Mouse (Mus musculus) adrenal gland, postnatal 0 days (tissue): Measurements from ENCODE around the gene Arhgef16. TPM values are rescaled to one million over a fixed set of nuclear protein-coding genes. Genes with fewer than 3 reads are reported as not detected.

Experiments
- polyA plus RNA-seq: library from polyadenylated mRNA; unstranded; fragments of >200 nt; fragmentation: Nextera tagmentation; extraction: Ambion mirVana; gene quantifications from 2 replicates; pipeline ENCODE4 v1.2.1, GENCODE M21; 2015

The Arhgef16 gene
- polyA plus RNA-seq: 1.0 and 1.9 TPM in 2 replicates

GRCm38 (mm10) chr4:154301466-154301881 lies at the start of gene Arhgef16:
Gene Arhgef16 (minus strand): TSS chr4:154301676.

DNA sequence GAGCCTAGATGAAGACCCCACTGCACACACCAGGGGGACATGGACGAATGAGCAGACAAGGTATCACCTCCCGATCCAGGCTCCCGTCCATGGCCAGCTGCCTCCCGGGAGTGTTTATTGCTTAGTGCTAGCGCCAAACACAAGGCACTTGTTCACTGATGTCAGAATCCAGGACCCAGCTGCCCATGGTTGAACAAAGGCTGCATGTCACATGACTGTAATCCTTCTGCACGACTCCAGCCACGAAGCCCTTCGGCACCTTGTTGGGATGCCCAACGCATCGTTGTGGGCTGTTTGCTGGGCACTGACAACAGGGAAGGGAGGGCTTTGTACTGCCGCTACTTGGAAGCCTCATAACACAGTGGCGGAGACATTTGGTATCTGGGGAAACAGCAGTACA lies 34.3 kb upstream of the Arhgef16 start, which contains the start of gene B230104I21Rik:
B230104I21Rik (plus strand) TSS at position 367 of the 400 bp plus-strand sequence.

Other genes with a start within 250 kb of the Arhgef16 start
- gene Trp73, start 161.5 kb downstream of the Arhgef16 start, polyA plus RNA-seq: 0.12 TPM in 1 of 2 replicates, not detected in the other
- gene Wrap73, start 159.3 kb downstream of the Arhgef16 start, polyA plus RNA-seq: 23.4 and 27.0 TPM in 2 replicates
- gene Tprgl, start 141.0 kb downstream of the Arhgef16 start, polyA plus RNA-seq: 270 and 271 TPM in 2 replicates
- gene Megf6, start 130.9 kb downstream of the Arhgef16 start, polyA plus RNA-seq: 10.6 and 19.4 TPM in 2 replicates
- gene B230104I21Rik, start 34.5 kb upstream of the Arhgef16 start, polyA plus RNA-seq: not detected in 2 replicates